Mouse (Mus musculus): ENCODE data around the gene Hist1h2af. TPM values are rescaled to one million over a fixed set of nuclear protein-coding genes. Genes with fewer than 3 reads are reported as not detected.

Gene Hist1h2af
- polyA plus RNA-seq, 1 experiment = 4,070 TPM

- WGBS = 95% methylated on average over 1 of the region's 1 CpGs
Measured at GRCm38 (mm10) chr13:23577835-23578234, 44.1 kb downstream of the Hist1h2af start.

GRCm38 (mm10) chr13:23581408-23582218 is 47.9 kb downstream of the Hist1h2af start, which contains the start of gene Hist1h4d:
Hist1h4d (plus strand) TSS chr13:23581598.
- under 1% methylated on average over 43 of the region's 43 CpGs for WGBS
- Histone ChIP-seq H3K36me3 (ENCODE audit: control insufficient read depth, insufficient read depth, low read length) (no peaks in the 10 kb centered on the region), H3K27me3 (ENCODE audit: control insufficient read depth, insufficient read depth, low read length) (no peaks in the 10 kb centered on the region), H3K4me1 (replicated peaks; ENCODE audit: control insufficient read depth, insufficient read depth, low read length) (peaks cover 10% of the 10 kb centered on the region), H3K4me3 (ENCODE audit: control insufficient read depth, insufficient read depth, low read length) (peak within 1 kb of the TSS; percentile 49), H3K27ac (ENCODE audit: control insufficient read depth, insufficient read depth, low read length) (peak within 1 kb of the TSS; percentile 73)
- peak; percentile 98 for TF ChIP-seq POLR2A (IDR thresholded peaks at IDR 0.05; ENCODE audit: control insufficient read depth, extremely low read depth, insufficient read depth, low read length, poor library complexity)
- TF ChIP-seq CTCF (IDR thresholded peaks at IDR 0.05; ENCODE audit: borderline replicate concordance, control insufficient read depth, extremely low read depth, insufficient read depth, low read length, poor library complexity) = no peak
- DNase-seq = peak; percentile 95

More at GRCm38 (mm10) chr13:23577835-23578234, 44.1 kb downstream of the Hist1h2af start:
- Histone ChIP-seq H3K27me3 (ENCODE audit: control insufficient read depth, insufficient read depth, low read length) (no peaks in the 10 kb centered on the region), H3K36me3 (ENCODE audit: control insufficient read depth, insufficient read depth, low read length) (no peaks in the 10 kb centered on the region), H3K27ac (ENCODE audit: control insufficient read depth, insufficient read depth, low read length) (no peak overlapping the region), H3K4me1 (replicated peaks; ENCODE audit: control insufficient read depth, insufficient read depth, low read length) (peaks cover 8% of the 10 kb centered on the region), H3K4me3 (ENCODE audit: control insufficient read depth, insufficient read depth, low read length) (no peak overlapping the region)
- DNase-seq = no peak
- no peak for TF ChIP-seq CTCF (IDR thresholded peaks at IDR 0.05; ENCODE audit: borderline replicate concordance, control insufficient read depth, extremely low read depth, insufficient read depth, low read length, poor library complexity)
- TF ChIP-seq POLR2A (IDR thresholded peaks at IDR 0.05; ENCODE audit: control insufficient read depth, extremely low read depth, insufficient read depth, low read length, poor library complexity) = no peak

- Histone ChIP-seq H3K27me3 (ENCODE audit: control insufficient read depth, insufficient read depth, low read length) (no peaks in the 10 kb centered on the region), H3K4me3 (ENCODE audit: control insufficient read depth, insufficient read depth, low read length) (no peak overlapping the region), H3K36me3 (ENCODE audit: control insufficient read depth, insufficient read depth, low read length) (no peaks in the 10 kb centered on the region), H3K4me1 (replicated peaks; ENCODE audit: control insufficient read depth, insufficient read depth, low read length) (peaks cover 11% of the 10 kb centered on the region), H3K27ac (ENCODE audit: control insufficient read depth, insufficient read depth, low read length) (peak overlapping the region; percentile 69)
- no peak for TF ChIP-seq POLR2A (IDR thresholded peaks at IDR 0.05; ENCODE audit: control insufficient read depth, extremely low read depth, insufficient read depth, low read length, poor library complexity)
- no peak for TF ChIP-seq CTCF (IDR thresholded peaks at IDR 0.05; ENCODE audit: borderline replicate concordance, control insufficient read depth, extremely low read depth, insufficient read depth, low read length, poor library complexity)
- 31% methylated on average over 6 of the region's 6 CpGs for WGBS
- DNase-seq = no peak
Measured at GRCm38 (mm10) chr13:23582219-23583056, 48.7 kb downstream of the Hist1h2af start.

DNA sequence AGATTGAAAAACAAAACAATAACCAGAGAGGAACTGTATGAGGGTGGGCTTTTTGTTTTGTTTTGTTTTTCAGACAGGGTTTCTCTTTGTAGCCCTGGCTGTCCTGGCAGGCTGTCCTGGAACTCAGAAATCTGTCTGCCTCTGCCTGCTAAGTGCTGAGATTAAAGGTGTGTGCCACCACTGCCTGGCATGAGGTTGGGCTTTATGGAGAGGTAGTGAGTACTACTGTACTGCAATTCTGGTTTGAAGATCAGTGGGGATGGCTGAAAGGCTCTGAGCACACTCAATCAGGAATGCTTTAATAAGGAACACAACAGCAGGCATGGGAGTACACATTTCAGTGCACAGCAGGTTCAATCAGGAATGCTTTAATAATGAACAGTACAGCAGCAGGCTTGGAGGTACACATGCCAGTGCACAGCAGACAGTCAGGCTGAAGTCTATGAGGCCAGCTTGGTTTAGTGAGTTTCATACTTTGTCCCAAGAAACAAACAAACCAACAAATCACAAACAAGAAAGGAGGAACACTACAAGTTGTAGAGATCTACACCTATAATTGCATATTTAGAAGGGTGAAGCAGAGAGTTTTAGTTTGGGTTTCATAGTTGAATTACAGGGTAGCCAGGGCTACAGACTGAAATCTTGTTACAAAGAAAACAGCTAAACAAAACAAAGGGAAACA is 49.8 kb downstream of the Hist1h2af start:
- Histone ChIP-seq H3K4me1 (replicated peaks; ENCODE audit: control insufficient read depth, insufficient read depth, low read length) (peaks cover 11% of the 10 kb centered on the region), H3K27ac (ENCODE audit: control insufficient read depth, insufficient read depth, low read length) (peak overlapping the region; percentile 75), H3K4me3 (ENCODE audit: control insufficient read depth, insufficient read depth, low read length) (no peak overlapping the region), H3K36me3 (ENCODE audit: control insufficient read depth, insufficient read depth, low read length) (no peaks in the 10 kb centered on the region), H3K27me3 (ENCODE audit: control insufficient read depth, insufficient read depth, low read length) (no peaks in the 10 kb centered on the region)
- no peak for DNase-seq
- TF ChIP-seq POLR2A (IDR thresholded peaks at IDR 0.05; ENCODE audit: control insufficient read depth, extremely low read depth, insufficient read depth, low read length, poor library complexity) (no peak), CTCF (IDR thresholded peaks at IDR 0.05; ENCODE audit: borderline replicate concordance, control insufficient read depth, extremely low read depth, insufficient read depth, low read length, poor library complexity) (no peak)

Other genes starting within 250 kb of the Hist1h2af start
- gene Zfp322a, start 164.7 kb upstream of the Hist1h2af start, polyA plus RNA-seq (2012; rRNA removed) = 2.4 and 3.7 TPM in 2 replicates
- gene Abt1, start 110.0 kb upstream of the Hist1h2af start, polyA plus RNA-seq (2012; rRNA removed) = 4.2 and 4.5 TPM in 2 replicates
- 0.05 and 0.15 TPM in 2 replicates for gene Btn1a1, start 68.0 kb upstream of the Hist1h2af start, polyA plus RNA-seq (2012; rRNA removed)
- 0.23 and 0.27 TPM in 2 replicates for gene Btn2a2, start 45.0 kb upstream of the Hist1h2af start, polyA plus RNA-seq (2012; rRNA removed)
- 150 and 182 TPM in 2 replicates for gene Hist1h4h, start 2.9 kb upstream of the Hist1h2af start, polyA plus RNA-seq (2012; rRNA removed)
- 496 and 661 TPM in 2 replicates for gene Hist1h3g, start 1.5 kb downstream of the Hist1h2af start, polyA plus RNA-seq (2012; rRNA removed)
- 37.8 and 51.2 TPM in 2 replicates for gene Hist1h2bh, start 9.5 kb downstream of the Hist1h2af start, polyA plus RNA-seq (2012; rRNA removed)
- 72.3 and 87.8 TPM in 2 replicates for gene Hist1h3f, start 10.1 kb downstream of the Hist1h2af start, polyA plus RNA-seq (2012; rRNA removed)
- gene Hist1h4f, start 17.7 kb downstream of the Hist1h2af start, polyA plus RNA-seq (2012; rRNA removed) = 208 and 221 TPM in 2 replicates
- 1.9 and 2.9 TPM in 2 replicates for gene Hist1h1d, start 19.4 kb downstream of the Hist1h2af start, polyA plus RNA-seq (2012; rRNA removed)
- 245 and 339 TPM in 2 replicates for gene Hist1h3e, start 28.5 kb downstream of the Hist1h2af start, polyA plus RNA-seq (2012; rRNA removed)
- 174 and 210 TPM in 2 replicates for gene Hist1h2ae, start 37.3 kb downstream of the Hist1h2af start, polyA plus RNA-seq (2012; rRNA removed)
- gene Hist1h2bg, start 37.5 kb downstream of the Hist1h2af start, polyA plus RNA-seq (2012; rRNA removed) = 523 and 578 TPM in 2 replicates
- gene Hist1h2bf, start 40.3 kb downstream of the Hist1h2af start, polyA plus RNA-seq (2012; rRNA removed) = 277 and 362 TPM in 2 replicates
- gene Hist1h2ad, start 40.5 kb downstream of the Hist1h2af start, polyA plus RNA-seq (2012; rRNA removed) = 76.8 and 109 TPM in 2 replicates
- gene Hist1h3d, start 41.9 kb downstream of the Hist1h2af start, polyA plus RNA-seq (2012; rRNA removed) = 161 and 207 TPM in 2 replicates
- 115 and 120 TPM in 2 replicates for gene Hist1h4d, start 47.7 kb downstream of the Hist1h2af start, polyA plus RNA-seq (2012; rRNA removed)
- 14.4 and 19.9 TPM in 2 replicates for gene Hist1h2be, start 87.2 kb downstream of the Hist1h2af start, polyA plus RNA-seq (2012; rRNA removed)
- gene Hist1h1e, start 88.7 kb downstream of the Hist1h2af start, polyA plus RNA-seq (2012; rRNA removed) = 9.4 and 18.5 TPM in 2 replicates
- gene Hist1h2ac, start 150.0 kb downstream of the Hist1h2af start, polyA plus RNA-seq (2012; rRNA removed) = 11.0 and 12.9 TPM in 2 replicates
- gene Hist1h2bc, start 150.3 kb downstream of the Hist1h2af start, polyA plus RNA-seq (2012; rRNA removed) = 153 and 154 TPM in 2 replicates
- 0.11 TPM in 1 of 2 replicates, not detected in the other for gene Hist1h1t, start 161.9 kb downstream of the Hist1h2af start, polyA plus RNA-seq (2012; rRNA removed)
- gene Hist1h4c, start 164.5 kb downstream of the Hist1h2af start, polyA plus RNA-seq (2012; rRNA removed) = 69.8 and 70.6 TPM in 2 replicates
- 9.8 and 13.5 TPM in 2 replicates for gene Hfe, start 176.9 kb downstream of the Hist1h2af start, polyA plus RNA-seq (2012; rRNA removed)
- gene Hist1h1c, start 204.9 kb downstream of the Hist1h2af start, polyA plus RNA-seq (2012; rRNA removed) = 40.9 and 48.1 TPM in 2 replicates
- gene Hist1h3c, start 211.7 kb downstream of the Hist1h2af start, polyA plus RNA-seq (2012; rRNA removed) = 377 and 602 TPM in 2 replicates
- gene Hist1h2bb, start 212.8 kb downstream of the Hist1h2af start, polyA plus RNA-seq (2012; rRNA removed) = 160 and 224 TPM in 2 replicates
- 258 and 455 TPM in 2 replicates for gene Hist1h2ab, start 217.2 kb downstream of the Hist1h2af start, polyA plus RNA-seq (2012; rRNA removed)
- gene Hist1h3b, start 218.4 kb downstream of the Hist1h2af start, polyA plus RNA-seq (2012; rRNA removed) = 529 and 561 TPM in 2 replicates
- gene Hist1h4b, start 223.1 kb downstream of the Hist1h2af start, polyA plus RNA-seq (2012; rRNA removed) = 101 and 134 TPM in 2 replicates
- 295 and 320 TPM in 2 replicates for gene Hist1h4a, start 227.3 kb downstream of the Hist1h2af start, polyA plus RNA-seq (2012; rRNA removed)
- gene Hist1h3a, start 228.5 kb downstream of the Hist1h2af start, polyA plus RNA-seq (2012; rRNA removed) = 348 and 451 TPM in 2 replicates
- gene Hist1h1a, start 229.8 kb downstream of the Hist1h2af start, polyA plus RNA-seq (2012; rRNA removed) = 18.2 and 21.2 TPM in 2 replicates
- gene Trim38, start 236.0 kb downstream of the Hist1h2af start, polyA plus RNA-seq (2012; rRNA removed) = not detected in 2 replicates